Mouse (Mus musculus) embryonic fibroblast, embryonic 13.5 days (primary cell): ENCODE measurements at regions not wholly inside any gene's neighbourhood (a gene's known extent, or its start where the extent isn't known, plus 50 kb on each side); places are given as distances from the start of the nearest gene placed in this dataset.

ENCODE experiments used
- CTCF ChIP-seq: IDR thresholded peaks from 2 replicates; pipeline ENCODE4 v1.5.1; 2011; ENCODE audit warnings: mild to moderate bottlenecking, control low read depth, low read length, moderate library complexity, borderline replicate concordance; ENCODE audit not compliant: insufficient read depth
- POLR2A ChIP-seq: IDR thresholded peaks from 2 replicates; pipeline ENCODE4 v1.6.1; 2011; ENCODE audit warnings: low read depth, mild to moderate bottlenecking, control low read depth, low read length, moderate library complexity

- TF ChIP-seq POLR2A (no peak), CTCF (no peak)
These were observed 346.9 kb upstream of the Gm11146 start for GRCm38 (mm10) chr16:77948785-77949184.
